Mouse (Mus musculus): ENCODE results near the gene Park7. TPM values are rescaled to one million over a fixed set of nuclear protein-coding genes. Genes with fewer than 3 reads are reported as not detected.
"Not testable (repeated sequence)": the region's sequence is repeated elsewhere in the genome, so short reads cannot be mapped to it uniquely, and the experiment has no call there.

Park7 gene
- polyA plus RNA-seq, 1 experiment from 2014 or later = 371 TPM

DNA sequence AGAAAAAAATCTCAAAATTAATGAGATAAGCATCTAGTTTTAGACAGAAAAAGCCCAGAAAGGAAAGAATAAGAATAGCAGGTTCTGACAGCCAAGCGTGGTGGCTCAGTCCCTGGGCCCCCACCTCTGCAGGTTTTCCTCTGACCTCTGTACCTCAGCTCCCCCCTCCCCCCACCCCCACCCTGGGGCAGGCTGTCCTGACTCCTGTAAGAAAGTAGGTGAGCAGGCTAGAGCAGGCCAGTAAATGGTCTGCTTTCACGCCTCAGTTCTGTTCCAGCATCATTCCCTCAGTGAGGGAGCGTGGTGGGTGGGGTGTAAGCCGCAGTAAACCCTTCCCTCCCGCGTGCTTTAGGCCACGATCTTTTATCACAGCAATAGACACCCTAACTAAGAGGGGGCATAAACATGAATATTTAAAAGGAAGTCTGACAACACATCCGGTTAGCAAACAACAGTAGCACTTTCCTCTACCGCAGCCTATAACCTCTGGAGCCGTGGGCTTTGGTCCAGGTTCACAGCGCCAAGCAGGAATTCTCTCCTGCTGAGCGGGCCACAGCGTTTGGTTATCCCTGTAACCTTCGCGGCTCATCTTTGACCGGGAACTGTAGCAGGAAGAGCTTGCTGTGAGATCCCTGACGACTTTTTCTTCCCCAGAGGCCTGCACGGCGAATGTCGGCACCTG, 24.8 kb downstream of the Park7 start:
- no peak overlapping the region for H3K4me3 ChIP-seq (ENCODE audit: low read depth, low read length)
- no peak for ATAC-seq
- H3K27ac ChIP-seq (ENCODE audit: low read length) = no peak overlapping the region
- no peaks in the 10 kb centered on the region for H3K4me1 ChIP-seq (ENCODE audit: control insufficient read depth, insufficient read depth, low read length)
- no peak overlapping the region for H3K9ac ChIP-seq (ENCODE audit: low read depth, low read length)
- no peak overlapping the region for H3K4me2 ChIP-seq (ENCODE audit: low read length)
- no peaks in the 10 kb centered on the region for H3K36me3 ChIP-seq (ENCODE audit: control insufficient read depth, insufficient read depth, low read length)
- no peaks in the 10 kb centered on the region for H3K27me3 ChIP-seq (ENCODE audit: control insufficient read depth, insufficient read depth, low read depth, low read length)
- 46% methylated on average over 20 of the region's 20 CpGs for WGBS
- H3K9me3 ChIP-seq (replicated peaks; ENCODE audit: control insufficient read depth, low read length, poor library complexity, severe bottlenecking) = no peaks in the 10 kb centered on the region

DNA sequence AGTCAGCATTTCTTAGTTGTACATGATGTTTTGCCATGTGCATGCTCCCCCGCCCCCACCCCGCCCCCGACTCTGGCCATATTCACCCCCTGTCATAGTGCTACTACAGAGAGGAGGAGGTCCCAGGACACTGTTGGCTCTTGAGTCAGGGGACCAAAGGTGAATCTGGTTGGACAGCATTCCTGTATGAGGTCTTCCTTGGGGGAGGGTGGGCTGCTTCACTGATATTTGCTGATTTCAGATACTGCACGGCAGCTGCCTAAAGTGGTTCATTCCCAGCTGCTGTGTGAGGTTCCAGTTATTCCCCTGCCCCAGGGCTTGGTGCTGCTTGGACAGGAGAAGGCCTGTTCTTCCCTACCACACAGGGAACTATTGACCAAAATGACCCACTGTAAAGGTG, 25.7 kb downstream of the Park7 start:
- WGBS = 89% methylated on average over 4 of the region's 4 CpGs
- Histone ChIP-seq H3K27me3 (ENCODE audit: control insufficient read depth, insufficient read depth, low read depth, low read length) (no peaks in the 10 kb centered on the region), H3K4me1 (ENCODE audit: control insufficient read depth, insufficient read depth, low read length) (no peaks in the 10 kb centered on the region), H3K9me3 (replicated peaks; ENCODE audit: control insufficient read depth, low read length, poor library complexity, severe bottlenecking) (no peaks in the 10 kb centered on the region), H3K27ac (ENCODE audit: low read length) (no peak overlapping the region), H3K4me2 (ENCODE audit: low read length) (no peak overlapping the region), H3K9ac (ENCODE audit: low read depth, low read length) (no peak overlapping the region), H3K36me3 (ENCODE audit: control insufficient read depth, insufficient read depth, low read length) (no peaks in the 10 kb centered on the region), H3K4me3 (ENCODE audit: low read depth, low read length) (no peak overlapping the region)
- no peak for ATAC-seq

DNA sequence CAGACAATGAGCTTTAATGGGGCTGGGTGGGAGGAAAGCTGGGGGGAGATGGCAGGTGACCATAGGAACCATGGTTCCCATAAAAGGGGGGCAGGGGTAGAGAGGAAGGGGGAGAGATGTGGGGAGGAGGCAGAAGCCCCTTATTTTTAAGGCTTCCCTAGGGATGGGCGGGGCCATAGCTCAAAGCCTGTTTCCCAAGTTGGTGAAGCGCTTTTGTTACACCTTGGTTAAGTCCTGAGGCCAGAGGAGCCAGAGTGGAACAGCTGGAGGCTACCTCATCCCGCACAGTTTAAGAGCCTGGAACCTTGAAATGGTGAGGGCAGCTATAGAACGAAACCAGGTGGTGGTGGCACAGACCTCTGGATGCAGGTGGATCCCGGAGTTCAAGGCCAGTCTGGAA, 26.3 kb downstream of the Park7 start:
- Histone ChIP-seq H3K9ac (ENCODE audit: low read depth, low read length) (no peak overlapping the region), H3K4me2 (ENCODE audit: low read length) (no peak overlapping the region), H3K4me3 (ENCODE audit: low read depth, low read length) (no peak overlapping the region), H3K4me1 (ENCODE audit: control insufficient read depth, insufficient read depth, low read length) (no peaks in the 10 kb centered on the region), H3K9me3 (replicated peaks; ENCODE audit: control insufficient read depth, low read length, poor library complexity, severe bottlenecking) (no peaks in the 10 kb centered on the region), H3K27ac (ENCODE audit: low read length) (no peak overlapping the region), H3K27me3 (ENCODE audit: control insufficient read depth, insufficient read depth, low read depth, low read length) (no peaks in the 10 kb centered on the region), H3K36me3 (ENCODE audit: control insufficient read depth, insufficient read depth, low read length) (no peaks in the 10 kb centered on the region)
- no peak for ATAC-seq
- WGBS = 84% methylated on average over 5 of the region's 5 CpGs

DNA sequence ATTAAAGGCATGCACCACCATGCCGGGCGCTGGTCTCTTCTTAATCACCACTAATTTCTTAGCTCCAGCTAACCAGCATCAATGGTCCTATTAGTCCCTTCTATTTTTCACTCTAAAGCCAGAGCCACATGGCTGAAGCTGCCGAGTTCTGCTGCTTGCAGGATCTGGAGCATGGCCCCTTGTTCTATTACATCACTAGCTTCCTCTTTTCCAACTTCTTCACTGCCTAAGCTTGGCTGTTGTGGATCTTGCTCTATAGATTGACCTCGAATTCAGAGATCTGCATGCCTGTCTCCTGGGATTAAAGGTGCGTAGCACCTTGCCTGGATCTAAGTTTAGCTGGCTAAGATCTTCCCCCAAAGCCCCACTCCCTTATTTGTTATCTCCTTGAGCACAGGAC, 31.6 kb downstream of the Park7 start:
- no peak overlapping the region for H3K27ac ChIP-seq (ENCODE audit: low read length)
- H3K9ac ChIP-seq (ENCODE audit: low read depth, low read length) = no peak overlapping the region
- ATAC-seq = no peak
- H3K36me3 ChIP-seq (ENCODE audit: control insufficient read depth, insufficient read depth, low read length) = no peaks in the 10 kb centered on the region
- H3K4me3 ChIP-seq (ENCODE audit: low read depth, low read length) = no peak overlapping the region
- H3K4me1 ChIP-seq (ENCODE audit: control insufficient read depth, insufficient read depth, low read length) = no peaks in the 10 kb centered on the region
- 91% methylated on average over 5 of the region's 5 CpGs for WGBS
- H3K9me3 ChIP-seq (replicated peaks; ENCODE audit: control insufficient read depth, low read length, poor library complexity, severe bottlenecking) = peaks cover 21% of the 10 kb centered on the region
- H3K27me3 ChIP-seq (ENCODE audit: control insufficient read depth, insufficient read depth, low read depth, low read length) = no peaks in the 10 kb centered on the region
- no peak overlapping the region for H3K4me2 ChIP-seq (ENCODE audit: low read length)

DNA sequence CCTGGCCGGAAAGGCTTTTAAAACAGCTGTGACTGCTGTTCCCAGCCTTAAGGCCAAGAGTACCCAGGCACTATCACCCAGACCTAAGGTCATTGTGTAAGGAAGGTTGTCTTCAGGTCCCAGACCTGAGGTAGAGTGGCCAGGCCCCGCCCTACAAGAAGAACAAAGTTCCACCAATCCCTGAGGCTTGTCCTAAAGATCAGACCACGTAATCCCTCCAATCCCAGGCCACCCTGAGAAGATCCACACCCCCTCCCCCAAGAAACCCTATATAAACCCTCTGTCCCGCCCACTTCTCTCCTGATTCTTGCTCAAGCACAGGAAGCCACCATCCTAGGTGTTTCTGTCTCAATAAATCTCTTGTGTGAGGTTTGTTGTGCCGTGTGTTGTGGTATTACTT, 33.9 kb downstream of the Park7 start:
- H3K9ac ChIP-seq (ENCODE audit: low read depth, low read length) = no peak overlapping the region
- 92% methylated on average over 5 of the region's 5 CpGs for WGBS
- H3K4me3 ChIP-seq (ENCODE audit: low read depth, low read length) = no peak overlapping the region
- no peaks in the 10 kb centered on the region for H3K27me3 ChIP-seq (ENCODE audit: control insufficient read depth, insufficient read depth, low read depth, low read length)
- no peaks in the 10 kb centered on the region for H3K36me3 ChIP-seq (ENCODE audit: control insufficient read depth, insufficient read depth, low read length)
- H3K27ac ChIP-seq (ENCODE audit: low read length) = no peak overlapping the region
- no peaks in the 10 kb centered on the region for H3K4me1 ChIP-seq (ENCODE audit: control insufficient read depth, insufficient read depth, low read length)
- no peak for ATAC-seq
- H3K9me3 ChIP-seq (replicated peaks; ENCODE audit: control insufficient read depth, low read length, poor library complexity, severe bottlenecking) = peaks cover 21% of the 10 kb centered on the region
- H3K4me2 ChIP-seq (ENCODE audit: low read length) = no peak overlapping the region

DNA sequence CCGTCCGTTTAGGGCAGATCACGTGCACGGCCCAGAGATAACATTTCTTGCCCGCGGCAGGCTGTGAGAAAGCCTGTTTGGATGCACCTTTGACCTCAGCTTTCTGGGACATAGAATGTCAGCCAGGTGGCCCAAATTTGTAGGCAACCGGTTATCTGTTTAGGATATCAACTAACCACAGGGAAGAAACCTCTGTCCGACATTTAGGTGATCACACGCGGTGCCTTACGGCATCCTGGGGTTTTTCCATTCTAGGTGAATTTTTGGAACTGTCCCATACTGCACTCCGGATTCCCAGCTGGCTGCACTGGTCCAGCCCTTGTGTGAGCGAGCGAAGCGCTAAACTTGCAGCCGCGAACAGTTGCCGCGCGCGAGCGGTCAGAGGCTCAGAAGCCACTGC, 34.6 kb downstream of the Park7 start:
- Histone ChIP-seq H3K9ac (ENCODE audit: low read depth, low read length) (no peak overlapping the region), H3K36me3 (ENCODE audit: control insufficient read depth, insufficient read depth, low read length) (no peaks in the 10 kb centered on the region), H3K4me3 (ENCODE audit: low read depth, low read length) (no peak overlapping the region), H3K9me3 (replicated peaks; ENCODE audit: control insufficient read depth, low read length, poor library complexity, severe bottlenecking) (peaks cover 21% of the 10 kb centered on the region), H3K4me2 (ENCODE audit: low read length) (no peak overlapping the region), H3K27me3 (ENCODE audit: control insufficient read depth, insufficient read depth, low read depth, low read length) (no peaks in the 10 kb centered on the region), H3K27ac (ENCODE audit: low read length) (no peak overlapping the region), H3K4me1 (ENCODE audit: control insufficient read depth, insufficient read depth, low read length) (no peaks in the 10 kb centered on the region)
- no peak for ATAC-seq
- 94% methylated on average over 22 of the region's 22 CpGs for WGBS

DNA sequence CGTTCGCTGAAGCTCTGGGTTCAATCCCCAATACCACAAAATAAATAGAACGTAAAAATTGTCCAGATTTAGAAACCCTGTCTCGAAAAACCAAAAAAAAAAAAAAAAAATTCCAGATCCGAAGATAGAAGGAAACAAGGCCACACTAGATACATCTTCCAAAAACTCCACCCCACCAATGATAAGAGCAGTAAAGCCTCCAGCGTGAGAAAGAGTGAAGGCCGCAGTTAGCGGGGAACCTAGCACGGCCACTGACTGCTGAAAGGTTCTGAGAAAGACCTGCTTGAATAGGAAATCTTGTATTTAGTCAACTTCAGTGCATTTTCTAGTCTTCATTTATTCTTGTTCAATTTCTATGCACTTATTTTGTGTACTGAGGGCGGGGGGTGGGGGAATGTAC, 38.8 kb downstream of the Park7 start:
- Histone ChIP-seq H3K27me3 (ENCODE audit: control insufficient read depth, insufficient read depth, low read depth, low read length) (no peaks in the 10 kb centered on the region), H3K9me3 (replicated peaks; ENCODE audit: control insufficient read depth, low read length, poor library complexity, severe bottlenecking) (peaks cover 21% of the 10 kb centered on the region), H3K4me3 (ENCODE audit: low read depth, low read length) (no peak overlapping the region), H3K9ac (ENCODE audit: low read depth, low read length) (no peak overlapping the region), H3K27ac (ENCODE audit: low read length) (no peak overlapping the region), H3K4me2 (ENCODE audit: low read length) (no peak overlapping the region), H3K4me1 (ENCODE audit: control insufficient read depth, insufficient read depth, low read length) (peaks cover 3% of the 10 kb centered on the region; the same call in 1 of the 2 replicates), H3K36me3 (ENCODE audit: control insufficient read depth, insufficient read depth, low read length) (no peaks in the 10 kb centered on the region)
- ATAC-seq = no peak
- WGBS = 92% methylated on average over 10 of the region's 10 CpGs

DNA sequence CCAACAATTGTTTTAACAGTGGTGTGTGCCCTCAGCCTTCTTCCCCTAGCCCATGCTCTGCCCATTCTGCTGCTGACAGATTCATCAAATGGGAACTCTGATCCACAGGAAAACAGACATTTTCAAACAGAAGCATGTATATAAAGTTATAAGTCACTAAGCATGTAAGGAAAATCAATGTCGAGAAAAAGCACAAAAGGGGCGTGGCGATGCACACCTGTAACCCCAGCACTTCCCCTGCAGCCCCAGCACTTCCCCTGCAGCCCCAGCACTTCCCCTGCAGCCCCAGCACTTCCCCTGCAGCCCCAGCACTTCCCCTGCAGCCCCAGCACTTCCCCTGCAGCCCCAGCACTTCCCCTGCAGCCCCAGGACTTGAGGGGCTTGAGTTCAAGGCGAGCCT, 39.8 kb downstream of the Park7 start:
- not testable (repeated sequence) for H3K27me3 ChIP-seq (ENCODE audit: control insufficient read depth, insufficient read depth, low read depth, low read length); H3K27ac ChIP-seq (ENCODE audit: low read length); ATAC-seq; H3K4me1 ChIP-seq (ENCODE audit: control insufficient read depth, insufficient read depth, low read length); H3K36me3 ChIP-seq (ENCODE audit: control insufficient read depth, insufficient read depth, low read length); H3K9ac ChIP-seq (ENCODE audit: low read depth, low read length); H3K4me3 ChIP-seq (ENCODE audit: low read depth, low read length); H3K4me2 ChIP-seq (ENCODE audit: low read length)
- peaks cover 14% of the 10 kb centered on the region for H3K9me3 ChIP-seq (replicated peaks; ENCODE audit: control insufficient read depth, low read length, poor library complexity, severe bottlenecking)
- WGBS = 83% methylated on average over 4 of the region's 4 CpGs

DNA sequence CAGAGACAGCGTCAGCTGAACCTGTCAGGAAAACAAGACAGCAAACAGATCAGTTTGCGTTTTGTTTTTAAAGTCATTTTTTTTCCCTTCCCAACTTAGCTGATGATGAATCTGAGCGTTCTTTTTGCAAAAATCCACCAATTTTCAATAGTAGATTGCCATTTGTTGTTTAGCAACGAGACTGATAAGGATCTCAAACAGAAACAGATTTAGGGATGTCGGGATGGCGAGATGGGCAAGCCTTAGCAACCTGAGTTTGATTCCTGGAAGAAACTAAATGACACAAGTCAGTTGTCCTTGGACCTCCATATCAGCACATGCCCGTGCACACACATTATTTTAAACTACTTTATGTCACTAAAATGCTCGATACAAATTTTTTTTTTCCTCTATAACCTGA, 41.6 kb downstream of the Park7 start:
- Histone ChIP-seq H3K9me3 (replicated peaks; ENCODE audit: control insufficient read depth, low read length, poor library complexity, severe bottlenecking) (no peaks in the 10 kb centered on the region), H3K36me3 (ENCODE audit: control insufficient read depth, insufficient read depth, low read length) (peaks cover 5% of the 10 kb centered on the region), H3K4me2 (ENCODE audit: low read length) (no peak overlapping the region), H3K4me1 (ENCODE audit: control insufficient read depth, insufficient read depth, low read length) (peaks cover 3% of the 10 kb centered on the region; the same call in 1 of the 2 replicates), H3K27me3 (ENCODE audit: control insufficient read depth, insufficient read depth, low read depth, low read length) (no peaks in the 10 kb centered on the region), H3K27ac (ENCODE audit: low read length) (no peak overlapping the region), H3K9ac (ENCODE audit: low read depth, low read length) (no peak overlapping the region), H3K4me3 (ENCODE audit: low read depth, low read length) (no peak overlapping the region)
- WGBS = 91% methylated on average over 8 of the region's 8 CpGs
- ATAC-seq = no peak
